Mouse (Mus musculus): Measurements from ENCODE around the gene Man1c1. TPM values are rescaled to one million over a fixed set of nuclear protein-coding genes. Genes with fewer than 3 reads are reported as not detected.

The Man1c1 gene
- polyA plus RNA-seq, 2 experiments = 5.1 to 9.1 TPM

DNA sequence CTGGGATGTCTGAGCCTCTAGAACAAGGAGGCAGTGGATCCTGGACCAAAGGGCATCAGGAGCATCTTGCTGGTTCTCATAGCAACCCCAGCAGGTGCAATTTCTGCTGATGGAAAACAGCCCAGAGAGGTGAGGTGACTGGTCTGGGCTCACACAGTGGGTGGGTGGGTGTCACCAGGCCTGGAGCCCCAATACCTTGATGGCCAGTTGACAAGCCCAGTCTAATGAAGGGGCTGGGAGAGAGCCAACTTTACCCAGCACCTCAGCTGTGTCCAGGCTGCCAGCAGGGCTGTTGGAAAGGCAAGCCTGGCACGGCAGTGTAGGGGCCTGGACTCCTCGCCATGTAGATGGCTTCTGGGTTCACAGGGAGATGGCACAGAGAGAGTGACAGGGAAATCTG lies 142.1 kb downstream of the Man1c1 start:
- no peak overlapping the region for H3K9ac ChIP-seq (ENCODE audit: low read depth, low read length, severe bottlenecking)
- DNase-seq (ENCODE audit: low spot score) = no peak
- WGBS = 86% methylated on average over 2 of the region's 2 CpGs
- H3K4me1 ChIP-seq (ENCODE audit: control insufficient read depth, insufficient read depth, low read length) = peaks cover 9% of the 10 kb centered on the region
- TF ChIP-seq POLR2A (IDR thresholded peaks at IDR 0.05; ENCODE audit: borderline replicate concordance, extremely low read depth, insufficient read depth, insufficient read length) = no peak
- no peaks in the 10 kb centered on the region for H3K36me3 ChIP-seq (ENCODE audit: control insufficient read depth, insufficient read depth, low read length)
- H3K27ac ChIP-seq (replicated peaks; ENCODE audit: low read depth, low read length) = no peak overlapping the region
- H3K4me3 ChIP-seq (replicated peaks; ENCODE audit: low read length) = no peak overlapping the region
- H3K27me3 ChIP-seq (ENCODE audit: control insufficient read depth, insufficient read depth, low read length) = no peaks in the 10 kb centered on the region
- H3K9me3 ChIP-seq (ENCODE audit: control insufficient read depth, low read length) = no peaks in the 10 kb centered on the region
- H3K4me2 ChIP-seq (replicated peaks; ENCODE audit: low read depth, low read length, severe bottlenecking) = no peak overlapping the region
- no peak for ATAC-seq (ENCODE audit: low FRiP score, low read depth)

DNA sequence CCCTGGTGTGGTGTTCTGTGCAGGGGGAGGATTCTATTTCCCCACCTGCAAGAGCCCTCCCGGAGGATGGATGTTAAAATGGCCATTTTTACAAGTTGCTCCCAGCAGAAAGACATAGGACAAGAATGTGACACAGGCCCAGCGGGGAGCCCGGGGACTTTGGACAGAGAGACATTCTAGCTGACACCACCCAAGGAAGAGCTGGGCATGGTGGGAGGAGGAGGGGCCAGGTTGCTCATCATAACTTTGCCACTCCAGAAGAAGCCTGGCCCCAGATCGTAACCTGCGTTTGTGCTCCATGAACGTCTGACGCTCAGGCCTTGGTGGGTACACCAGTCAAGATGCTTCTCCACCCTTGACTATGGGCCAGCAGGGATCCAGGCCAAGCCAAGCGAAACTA lies 143.4 kb downstream of the Man1c1 start:
- no peaks in the 10 kb centered on the region for H3K27me3 ChIP-seq (ENCODE audit: control insufficient read depth, insufficient read depth, low read length)
- H3K27ac ChIP-seq (replicated peaks; ENCODE audit: low read depth, low read length) = no peak overlapping the region
- H3K4me2 ChIP-seq (replicated peaks; ENCODE audit: low read depth, low read length, severe bottlenecking) = no peak overlapping the region
- H3K36me3 ChIP-seq (ENCODE audit: control insufficient read depth, insufficient read depth, low read length) = no peaks in the 10 kb centered on the region
- H3K9ac ChIP-seq (ENCODE audit: low read depth, low read length, severe bottlenecking) = no peak overlapping the region
- no peak for DNase-seq (ENCODE audit: low spot score)
- no peak overlapping the region for H3K4me3 ChIP-seq (replicated peaks; ENCODE audit: low read length)
- 77% methylated on average over 8 of the region's 8 CpGs for WGBS
- H3K4me1 ChIP-seq (ENCODE audit: control insufficient read depth, insufficient read depth, low read length) = peaks cover 9% of the 10 kb centered on the region
- no peak for TF ChIP-seq POLR2A (IDR thresholded peaks at IDR 0.05; ENCODE audit: borderline replicate concordance, extremely low read depth, insufficient read depth, insufficient read length)
- ATAC-seq (ENCODE audit: low FRiP score, low read depth) = no peak
- H3K9me3 ChIP-seq (ENCODE audit: control insufficient read depth, low read length) = no peaks in the 10 kb centered on the region

DNA sequence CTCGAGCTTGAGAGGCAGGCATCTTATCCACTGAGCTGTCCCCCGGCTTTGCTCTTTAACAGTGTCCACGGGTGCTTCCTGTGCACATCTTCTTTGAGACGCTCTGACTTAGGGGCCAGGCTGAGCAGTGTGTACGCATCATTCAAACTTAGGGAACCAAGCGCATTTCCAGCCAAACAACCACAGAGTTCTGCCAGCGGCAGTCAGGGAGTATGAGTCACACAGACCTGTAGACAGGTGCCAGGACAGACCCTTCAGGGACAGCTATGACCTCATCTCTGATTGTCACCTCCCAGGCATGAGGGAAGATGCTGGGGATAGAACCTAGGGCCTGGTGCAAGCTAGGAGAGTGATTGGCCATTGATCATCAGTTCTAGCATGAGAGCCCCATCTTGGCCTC lies 144.9 kb downstream of the Man1c1 start:
- TF ChIP-seq POLR2A (IDR thresholded peaks at IDR 0.05; ENCODE audit: borderline replicate concordance, extremely low read depth, insufficient read depth, insufficient read length) = no peak

DNA sequence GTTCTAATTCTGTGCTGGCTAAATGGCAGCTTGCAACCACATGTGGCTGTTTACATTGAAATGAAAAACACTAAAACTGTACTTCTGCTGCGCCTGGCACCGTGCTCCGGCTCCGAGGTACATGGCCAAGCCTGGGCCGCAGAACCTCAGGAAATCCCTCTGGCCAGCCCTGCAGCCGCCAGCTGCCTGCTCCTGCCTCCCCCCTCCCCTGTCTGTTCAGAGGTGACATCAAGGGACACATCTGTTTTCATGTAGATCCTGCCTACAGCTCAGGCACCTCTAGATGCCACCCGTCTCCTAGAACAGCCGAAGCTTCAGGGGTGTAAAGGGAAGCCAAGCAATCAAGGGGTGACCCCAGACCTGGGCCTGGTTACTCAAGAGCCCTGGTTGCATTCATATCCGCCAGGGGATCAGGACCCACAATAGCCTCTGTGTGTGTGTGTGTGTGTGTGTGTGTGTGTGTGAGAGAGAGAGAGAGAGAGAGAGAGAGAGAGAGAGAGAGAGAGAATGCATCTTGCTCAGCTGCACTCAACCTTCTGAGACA lies 145.4 kb downstream of the Man1c1 start:
- H3K4me2 ChIP-seq (replicated peaks; ENCODE audit: low read depth, low read length, severe bottlenecking) = no peak overlapping the region
- peaks cover 9% of the 10 kb centered on the region for H3K4me1 ChIP-seq (ENCODE audit: control insufficient read depth, insufficient read depth, low read length)
- H3K4me3 ChIP-seq (replicated peaks; ENCODE audit: low read length) = no peak overlapping the region
- DNase-seq (ENCODE audit: low spot score) (no peak), ATAC-seq (ENCODE audit: low FRiP score, low read depth) (no peak)
- no peak for TF ChIP-seq POLR2A (IDR thresholded peaks at IDR 0.05; ENCODE audit: borderline replicate concordance, extremely low read depth, insufficient read depth, insufficient read length)
- H3K9ac ChIP-seq (ENCODE audit: low read depth, low read length, severe bottlenecking) = peak overlapping the region; percentile 34; the same call in 1 of the 2 replicates
- H3K27me3 ChIP-seq (ENCODE audit: control insufficient read depth, insufficient read depth, low read length) = no peaks in the 10 kb centered on the region
- no peaks in the 10 kb centered on the region for H3K36me3 ChIP-seq (ENCODE audit: control insufficient read depth, insufficient read depth, low read length)
- no peaks in the 10 kb centered on the region for H3K9me3 ChIP-seq (ENCODE audit: control insufficient read depth, low read length)
- H3K27ac ChIP-seq (replicated peaks; ENCODE audit: low read depth, low read length) = 0 out of 2 replicates have a peak overlapping the region, but pooled peaks have one; percentile 40
- WGBS = 26% methylated on average over 9 of the region's 9 CpGs

More for the DNA sequence above, 144.9 kb downstream of the Man1c1 start:
- WGBS = 77% methylated on average over 7 of the region's 7 CpGs
- Histone ChIP-seq H3K9me3 (ENCODE audit: control insufficient read depth, low read length) (no peaks in the 10 kb centered on the region), H3K9ac (ENCODE audit: low read depth, low read length, severe bottlenecking) (no peak overlapping the region), H3K36me3 (ENCODE audit: control insufficient read depth, insufficient read depth, low read length) (no peaks in the 10 kb centered on the region), H3K4me2 (replicated peaks; ENCODE audit: low read depth, low read length, severe bottlenecking) (no peak overlapping the region), H3K4me3 (replicated peaks; ENCODE audit: low read length) (no peak overlapping the region), H3K27ac (replicated peaks; ENCODE audit: low read depth, low read length) (no peak overlapping the region), H3K4me1 (ENCODE audit: control insufficient read depth, insufficient read depth, low read length) (peaks cover 9% of the 10 kb centered on the region), H3K27me3 (ENCODE audit: control insufficient read depth, insufficient read depth, low read length) (no peaks in the 10 kb centered on the region)
- no peak for ATAC-seq (ENCODE audit: low FRiP score, low read depth)
- DNase-seq (ENCODE audit: low spot score) = no peak

DNA sequence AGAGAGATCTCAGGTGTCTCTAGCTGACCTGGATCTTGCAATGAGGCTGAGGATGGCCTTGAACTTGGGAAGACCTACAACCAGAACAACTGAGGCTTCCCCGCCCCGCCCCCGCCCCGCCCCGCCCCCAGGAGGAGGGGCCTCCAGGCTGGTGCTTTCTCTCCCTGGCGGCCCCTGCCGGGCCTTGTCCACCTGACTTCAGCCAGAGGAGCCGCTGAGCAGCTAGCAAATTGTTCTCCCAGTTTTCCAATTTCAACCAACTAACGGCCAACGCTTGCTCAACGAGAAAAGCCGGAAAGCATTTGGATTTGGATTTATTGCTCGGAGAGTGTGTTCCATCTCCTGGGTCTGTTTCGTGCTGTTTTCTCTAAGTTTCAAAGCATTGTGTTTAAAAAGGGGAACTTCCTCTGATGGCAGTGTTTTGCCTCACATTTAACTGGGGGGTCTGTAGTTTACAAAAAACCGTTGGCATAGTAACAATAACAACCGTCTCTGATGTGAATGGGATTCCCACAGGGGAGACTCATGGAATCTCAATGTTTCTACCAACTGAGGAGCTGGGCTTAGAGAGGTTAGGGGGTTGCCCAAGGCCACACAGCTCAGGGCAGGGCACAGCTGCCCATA lies 146.4 kb downstream of the Man1c1 start:
- no peak for TF ChIP-seq POLR2A (IDR thresholded peaks at IDR 0.05; ENCODE audit: borderline replicate concordance, extremely low read depth, insufficient read depth, insufficient read length)
- H3K36me3 ChIP-seq (ENCODE audit: control insufficient read depth, insufficient read depth, low read length) = no peaks in the 10 kb centered on the region
- H3K4me2 ChIP-seq (replicated peaks; ENCODE audit: low read depth, low read length, severe bottlenecking) = no peak overlapping the region
- ATAC-seq (ENCODE audit: low FRiP score, low read depth) = peak; percentile 43; the same call in 1 of the 2 replicates
- H3K4me1 ChIP-seq (ENCODE audit: control insufficient read depth, insufficient read depth, low read length) = peaks cover 9% of the 10 kb centered on the region
- no peaks in the 10 kb centered on the region for H3K27me3 ChIP-seq (ENCODE audit: control insufficient read depth, insufficient read depth, low read length)
- no peaks in the 10 kb centered on the region for H3K9me3 ChIP-seq (ENCODE audit: control insufficient read depth, low read length)
- DNase-seq (ENCODE audit: low spot score) = peak; percentile 42
- WGBS = 11% methylated on average over 15 of the region's 16 CpGs
- no peak overlapping the region for H3K9ac ChIP-seq (ENCODE audit: low read depth, low read length, severe bottlenecking)
- 0 out of 2 replicates have a peak overlapping the region, but pooled peaks have one; percentile 40 for H3K27ac ChIP-seq (replicated peaks; ENCODE audit: low read depth, low read length)
- no peak overlapping the region for H3K4me3 ChIP-seq (replicated peaks; ENCODE audit: low read length)

All from limb, embryonic 14.5 days (tissue).